Mouse (Mus musculus) G1E (cell line): ENCODE results near the gene Hmgcl.

ENCODE experiments used
- CTCF ChIP-seq: IDR thresholded peaks from 2 replicates; pipeline ENCODE4 v1.5.1; 2012; ENCODE audit warnings: low read depth, low read length, inconsistent platforms, mixed read lengths
- TAL1 ChIP-seq: conservative IDR thresholded peaks from 2 replicates; pipeline ENCODE4 v1.6.1; 2012; ENCODE audit warnings: low read depth, low read length, inconsistent platforms, mixed read lengths

DNA sequence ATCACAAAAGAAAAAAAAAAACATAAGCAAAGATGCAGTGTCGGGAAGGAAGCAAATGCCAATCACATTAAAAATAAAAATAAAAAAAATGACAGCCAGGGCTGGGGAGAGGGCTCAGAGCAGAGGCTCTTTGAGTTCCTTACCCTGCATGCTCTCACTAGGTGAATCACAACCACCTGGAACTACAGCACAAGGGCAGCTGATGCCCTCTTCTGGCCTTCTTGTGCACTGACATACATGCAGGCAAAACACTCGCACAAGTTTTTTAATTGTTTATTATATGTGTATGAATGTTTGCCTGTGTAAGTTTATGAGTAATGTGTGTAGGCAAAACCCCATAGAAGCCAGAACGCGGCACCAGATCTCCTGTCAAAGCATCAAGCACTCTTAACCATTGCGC, 14.4 kb upstream of the Hmgcl start:
- TF ChIP-seq CTCF (no peak), TAL1 (no peak)
